Mouse (Mus musculus) c-Kit-positive CD71-positive TER-119-positive erythroid progenitor cells, embryonic 14.5 days (primary cell): ENCODE results near the gene L3mbtl1.

Experiments
- DNase-seq: peaks from one replicate; pipeline ENCODE4 v3.0.0-alpha.2; 2013; ENCODE audit warnings: low spot score

L3mbtl1 gene

DNA sequence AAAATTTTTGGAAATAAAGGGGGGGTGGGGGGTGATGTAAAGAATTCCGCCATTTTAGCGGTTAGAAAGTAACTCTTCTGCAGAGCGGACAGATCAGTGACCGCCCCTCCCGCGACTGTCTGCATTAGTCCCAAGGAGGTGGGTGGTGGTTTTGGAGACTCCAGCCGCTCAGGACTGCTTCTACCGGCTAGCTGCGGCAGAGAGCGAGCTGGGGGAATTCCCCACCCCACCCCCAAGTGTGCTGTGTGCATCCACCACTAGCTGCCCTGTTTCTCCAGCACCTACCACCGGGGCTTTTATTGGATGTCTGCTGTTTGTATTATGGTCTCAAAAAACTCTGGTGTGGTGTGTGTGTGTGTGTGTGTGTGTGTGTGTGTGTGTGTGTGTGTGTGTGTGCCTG is 659 bp downstream of the L3mbtl1 start:
- no peak for DNase-seq

DNA sequence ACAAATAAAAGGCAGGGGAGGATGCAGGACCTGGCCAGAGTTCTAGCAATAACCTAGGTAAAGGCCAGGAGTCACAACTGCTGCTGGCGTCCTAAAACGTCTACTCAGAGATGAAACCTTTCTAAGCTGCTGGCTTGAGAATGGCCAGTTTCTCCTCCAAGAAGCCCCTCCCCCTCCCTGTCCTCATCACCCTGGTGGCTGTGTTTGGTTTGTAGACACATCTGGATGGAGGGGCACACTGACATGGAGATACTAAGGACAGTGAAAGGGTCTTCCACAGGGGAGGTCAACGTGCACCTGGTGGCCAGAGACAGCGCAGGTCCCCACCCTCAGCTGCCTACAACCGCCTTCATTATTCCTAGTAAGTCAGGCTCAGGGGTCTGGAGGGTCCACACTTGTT is 3.7 kb downstream of the L3mbtl1 start:
- no peak for DNase-seq

DNA sequence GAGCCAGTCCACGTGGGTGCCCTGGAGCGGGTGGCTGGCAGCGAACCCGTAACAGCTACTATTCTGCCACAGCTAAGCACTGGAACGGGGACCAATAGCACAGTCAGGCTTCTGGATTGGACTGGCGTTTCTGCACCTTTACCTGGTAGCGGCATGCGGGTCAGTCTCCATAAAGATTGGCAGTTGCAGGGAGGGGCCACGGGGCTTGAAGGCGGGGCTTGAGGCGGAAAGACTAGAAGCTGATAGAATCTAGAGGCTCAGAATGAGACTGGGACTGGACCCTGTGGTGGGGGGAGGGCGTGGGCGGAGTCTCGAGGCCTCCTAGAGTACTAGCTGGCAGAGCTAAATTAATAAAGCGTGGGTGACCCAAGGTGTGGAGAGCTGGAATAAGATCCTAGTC is 4.5 kb downstream of the L3mbtl1 start:
- no peak for DNase-seq

DNA sequence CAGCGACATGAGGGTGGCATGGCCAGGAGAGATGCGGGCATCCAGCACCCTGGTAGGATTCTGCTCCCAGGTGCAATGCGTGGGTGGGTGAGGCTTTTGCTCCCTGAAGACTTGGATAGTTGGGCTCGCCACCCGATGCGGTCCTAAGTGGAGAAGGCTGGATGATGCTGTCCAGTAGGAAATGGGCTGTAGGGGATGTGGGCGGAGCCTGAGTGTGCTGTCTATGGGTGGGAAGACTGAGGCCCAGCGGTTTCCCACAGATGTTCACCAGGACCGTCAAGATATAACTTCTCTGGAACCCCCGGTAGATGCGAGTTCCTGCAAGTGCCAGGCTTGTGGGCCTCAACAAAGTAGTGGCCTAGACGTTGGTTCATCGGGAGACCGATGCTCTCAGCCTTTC is 4.9 kb downstream of the L3mbtl1 start:
- DNase-seq, result no peak

DNA sequence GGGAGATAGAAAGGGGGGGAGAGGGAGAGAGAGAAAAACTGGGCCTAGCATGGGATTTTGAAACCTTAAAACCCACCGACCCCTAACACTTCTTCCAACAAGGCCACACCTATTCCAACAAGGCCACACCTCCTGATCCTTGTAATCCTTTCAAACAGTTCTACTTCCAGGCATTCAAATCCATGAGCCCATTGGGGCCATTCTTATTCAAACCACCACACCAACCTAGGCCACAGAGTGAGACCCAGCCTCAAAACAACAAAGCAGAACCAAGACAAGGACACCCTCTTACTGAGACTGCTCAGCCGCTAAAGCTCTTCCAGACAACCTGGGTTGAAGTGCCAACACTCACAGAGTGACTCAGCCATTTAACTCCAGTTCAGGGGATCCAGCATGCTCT is 7.5 kb downstream of the L3mbtl1 start:
- no peak for DNase-seq

DNA sequence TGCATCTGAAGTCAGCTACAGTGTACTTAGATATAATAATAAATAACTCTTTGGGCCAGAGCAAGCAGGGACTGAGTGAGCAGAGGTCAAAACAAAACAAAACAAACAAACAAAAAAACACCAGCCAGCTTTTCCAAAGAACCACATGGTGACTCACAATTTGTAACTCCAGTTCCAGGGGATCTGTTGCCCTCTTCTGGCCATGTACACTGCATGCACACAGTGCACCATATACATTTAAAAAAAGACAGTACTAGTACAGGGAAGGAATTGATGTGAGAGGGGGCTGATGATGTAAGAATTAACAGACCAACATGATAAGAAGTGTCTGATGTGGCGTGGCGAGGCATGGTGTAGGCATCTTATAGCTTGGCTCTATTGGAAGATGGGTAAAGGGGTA is 13.6 kb downstream of the L3mbtl1 start:
- DNase-seq, result no peak

DNA sequence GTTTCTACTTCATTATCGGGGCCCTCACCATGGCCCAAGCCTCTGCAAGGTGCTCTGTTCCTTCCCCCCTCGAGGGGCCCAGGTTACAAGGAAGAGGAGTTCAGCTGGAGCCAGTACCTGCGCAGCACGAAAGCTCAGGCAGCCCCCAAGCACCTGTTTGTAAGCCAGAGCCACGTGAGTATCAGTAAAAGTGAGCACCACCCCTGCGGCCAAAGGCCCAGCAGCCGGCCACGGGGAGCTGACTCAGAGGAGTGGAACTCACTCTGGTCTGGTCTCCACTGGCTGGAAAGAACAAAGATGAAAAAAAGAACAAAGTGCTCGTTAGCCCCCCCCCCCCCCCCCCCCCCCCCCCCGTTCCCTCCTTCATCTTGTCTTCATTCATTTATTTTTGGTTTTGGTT is 18.0 kb downstream of the L3mbtl1 start:
- DNase-seq, result no peak

DNA sequence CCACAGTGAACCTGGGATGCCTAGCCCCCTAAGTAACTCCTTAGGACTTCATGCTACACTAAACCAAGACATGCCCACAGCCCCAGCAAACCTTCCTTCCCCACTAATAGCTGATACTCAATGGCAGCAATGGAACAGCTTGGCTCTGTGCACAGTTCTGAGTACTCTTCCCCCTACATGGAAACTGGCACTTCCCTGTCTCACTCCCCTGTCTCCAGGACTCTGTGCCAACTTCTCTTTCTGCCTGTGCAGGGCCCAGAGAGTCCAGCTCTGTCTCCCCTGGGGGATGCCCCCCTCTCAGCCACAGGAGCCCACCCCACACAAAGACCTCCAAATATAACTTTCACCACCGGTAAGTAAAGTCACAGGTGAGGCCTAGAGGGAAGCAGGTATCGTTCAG is 23.5 kb downstream of the L3mbtl1 start:
- no peak for DNase-seq

DNA sequence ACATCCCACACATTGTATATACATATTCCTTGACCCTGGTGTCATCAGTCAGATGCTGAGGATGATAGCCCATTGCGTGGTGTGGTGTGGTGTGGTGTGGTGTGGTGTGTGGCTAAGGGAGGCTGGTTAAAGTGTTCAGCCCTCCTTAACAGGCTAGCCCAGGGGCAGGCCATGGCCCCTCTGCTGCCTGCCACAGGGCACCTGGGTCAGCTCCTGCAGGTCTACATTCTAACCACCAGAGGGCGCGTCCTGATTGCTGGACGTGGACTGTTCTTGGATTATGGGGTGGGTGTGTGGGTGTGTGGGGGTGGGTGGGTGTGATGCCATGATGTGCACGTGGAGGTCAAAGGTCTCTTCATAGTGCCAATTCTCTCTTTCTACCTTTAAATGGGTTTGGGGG is 25.1 kb downstream of the L3mbtl1 start:
- peak; percentile 21 for DNase-seq

DNA sequence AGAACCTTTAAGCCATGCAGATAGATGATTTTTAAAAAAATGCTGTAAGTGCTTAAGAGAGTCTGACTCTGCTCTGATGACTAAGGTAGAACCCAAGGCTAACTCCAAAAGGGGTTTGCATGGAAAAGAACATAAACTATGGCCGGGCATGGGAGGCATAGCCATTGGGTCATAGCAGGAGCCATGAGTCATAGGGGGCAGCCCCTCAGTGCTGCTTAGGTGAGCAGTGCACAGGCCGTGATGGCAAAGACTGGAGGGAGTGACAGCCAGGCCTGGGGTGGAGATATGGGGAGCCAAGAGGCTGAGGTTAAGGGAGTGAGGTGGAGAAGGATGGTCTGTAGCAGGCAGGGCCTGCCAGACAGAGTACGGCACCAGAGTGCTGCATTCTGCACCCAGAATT is 25.8 kb downstream of the L3mbtl1 start:
- no peak for DNase-seq

DNA sequence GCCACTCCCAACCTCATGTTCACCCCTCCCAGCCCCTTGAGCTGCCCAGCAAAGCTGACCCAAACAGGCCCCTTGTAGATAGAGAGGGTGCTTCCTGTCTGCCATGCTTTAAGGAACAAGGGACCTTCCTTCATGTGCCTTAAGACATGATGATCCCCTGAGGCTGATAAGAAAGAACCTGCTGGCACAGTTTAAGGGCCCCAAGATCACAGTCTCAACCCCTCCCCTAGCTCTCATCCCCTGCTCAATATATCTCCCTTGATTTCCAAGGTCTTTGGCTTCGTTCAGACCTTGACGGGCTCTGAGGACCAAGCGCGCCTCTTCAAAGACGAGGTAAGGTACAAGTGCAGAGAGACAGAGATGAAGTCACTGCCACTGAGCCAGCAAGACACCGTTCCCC is 27.6 kb downstream of the L3mbtl1 start:
- no peak for DNase-seq

DNA sequence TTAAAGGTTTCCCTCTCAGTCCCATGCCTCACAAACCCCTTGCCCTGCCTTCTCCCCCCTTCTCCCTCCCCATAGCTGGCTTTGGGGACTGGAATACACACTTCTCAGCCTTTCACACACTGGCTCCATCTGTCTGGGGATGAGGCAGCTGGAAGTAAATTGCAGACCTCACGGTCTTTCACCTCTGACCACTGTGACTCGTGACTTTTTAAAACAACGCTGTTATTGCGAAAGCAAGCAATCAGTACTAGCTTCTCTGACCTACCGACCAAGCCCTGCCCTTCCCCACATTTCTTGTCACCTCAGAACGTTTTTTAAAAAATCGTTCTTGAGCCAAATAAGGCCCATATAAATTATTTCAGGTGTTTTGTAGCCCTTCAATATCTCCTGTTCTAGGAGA is 29.5 kb downstream of the L3mbtl1 start:
- DNase-seq, result no peak

DNA sequence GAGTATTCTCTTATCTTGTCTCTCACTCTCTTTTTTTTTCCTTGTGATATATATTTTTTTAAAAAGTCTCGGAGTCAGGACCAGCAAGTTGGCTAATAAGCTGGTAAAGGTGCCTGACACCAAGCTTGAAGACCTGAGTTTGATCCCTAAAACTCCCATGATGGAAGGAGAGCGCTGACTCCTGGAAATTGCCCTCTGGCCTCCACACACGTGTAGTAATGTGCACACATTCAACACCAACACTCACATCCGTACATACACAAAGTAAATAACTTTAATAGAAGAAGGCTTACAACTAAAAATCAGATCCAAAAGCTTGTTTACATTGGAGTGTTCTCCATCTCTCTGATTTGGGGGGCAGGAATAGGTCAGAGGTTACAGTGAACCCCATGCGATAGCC is 29.9 kb downstream of the L3mbtl1 start:
- no peak for DNase-seq

DNA sequence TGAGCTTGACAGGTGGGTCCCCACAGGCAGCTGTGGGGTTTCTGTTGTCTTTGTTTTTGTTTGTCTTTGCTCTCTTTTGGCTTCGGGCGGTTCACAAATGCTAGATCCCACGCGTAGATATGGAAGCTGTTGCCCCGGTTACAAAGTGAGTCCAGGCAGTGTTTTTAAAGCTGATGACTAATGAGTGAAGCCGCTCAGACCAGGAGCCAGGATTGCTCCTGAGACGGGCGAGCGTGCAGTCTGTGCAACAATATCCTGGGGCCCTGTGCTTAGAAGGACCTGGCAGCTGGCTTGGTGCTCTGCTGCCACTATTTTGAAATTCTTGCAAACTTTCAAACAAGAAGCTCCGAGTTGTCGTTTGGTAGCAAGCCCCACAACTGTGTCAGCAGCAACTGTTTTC is 30.4 kb downstream of the L3mbtl1 start:
- DNase-seq, result no peak

DNA sequence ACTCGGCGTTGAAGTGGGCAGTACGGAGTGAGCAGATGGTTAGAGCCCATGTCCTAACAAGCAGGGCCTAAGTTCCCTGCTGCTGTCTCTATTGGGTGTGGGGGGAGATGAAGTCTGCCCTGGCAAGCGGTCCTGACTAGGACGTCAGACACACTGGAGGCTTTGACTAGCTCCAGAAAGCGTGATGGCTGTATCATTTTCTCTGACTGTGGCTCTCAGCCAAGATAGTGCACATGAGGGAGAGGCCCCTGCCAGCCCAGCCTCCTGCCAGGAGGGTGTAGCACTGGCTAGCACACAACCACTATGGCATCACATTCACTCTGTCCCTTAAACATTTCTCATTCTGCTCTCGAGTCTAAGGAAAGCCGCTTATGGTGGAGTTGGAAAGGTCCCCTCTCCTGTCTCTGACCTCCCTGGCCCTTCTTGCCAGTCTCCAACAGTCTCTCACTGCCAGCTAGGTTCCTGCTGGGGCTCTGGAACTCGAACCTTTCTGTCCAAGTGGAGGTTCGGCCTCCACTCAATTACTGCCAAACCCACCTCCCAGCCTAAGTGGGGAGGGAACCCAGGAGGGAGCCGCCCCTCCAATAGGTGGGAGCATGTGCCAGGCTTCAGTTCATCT is 32.0 kb downstream of the L3mbtl1 start:
- DNase-seq, result no peak

DNA sequence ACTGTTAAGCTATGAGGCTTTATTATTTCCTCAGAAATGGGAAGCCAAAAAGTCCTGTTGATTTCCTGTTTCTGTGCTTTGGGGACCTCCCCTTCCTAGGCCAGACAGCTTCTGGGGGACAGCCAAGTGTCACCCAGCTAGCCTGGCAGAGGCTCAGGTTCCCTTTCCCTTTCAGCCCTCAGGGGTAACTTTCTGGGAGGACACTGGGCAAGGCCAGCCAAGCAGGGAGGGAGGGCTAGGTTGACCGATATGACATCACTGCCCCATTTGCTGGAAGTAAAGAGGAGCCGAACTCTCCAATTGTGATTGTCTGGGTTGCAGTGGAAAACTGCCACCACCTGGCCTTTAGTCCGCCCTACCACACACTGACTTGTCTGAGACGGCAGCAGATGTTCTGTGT is 32.7 kb downstream of the L3mbtl1 start:
- DNase-seq, result no peak

DNA sequence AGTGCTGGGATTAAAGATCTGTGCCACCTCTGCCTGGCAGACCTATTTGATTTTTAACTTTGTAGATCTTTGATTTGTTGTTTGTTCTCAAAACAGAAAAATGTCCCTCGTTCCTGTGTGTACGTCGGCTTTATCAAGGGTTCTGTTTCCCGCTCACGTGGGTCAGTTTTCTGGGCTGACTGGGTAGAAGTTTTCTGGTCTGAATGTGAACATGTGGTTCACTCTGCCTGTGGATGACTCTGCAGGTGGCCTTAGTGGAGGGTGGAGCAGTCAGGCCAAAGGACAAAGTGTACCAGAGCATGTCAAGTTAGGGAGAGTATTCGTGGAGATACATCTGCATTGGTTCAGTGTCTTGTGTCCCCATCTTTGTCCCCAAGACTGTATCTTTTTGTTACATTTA is 41.1 kb downstream of the L3mbtl1 start:
- no peak for DNase-seq

DNA sequence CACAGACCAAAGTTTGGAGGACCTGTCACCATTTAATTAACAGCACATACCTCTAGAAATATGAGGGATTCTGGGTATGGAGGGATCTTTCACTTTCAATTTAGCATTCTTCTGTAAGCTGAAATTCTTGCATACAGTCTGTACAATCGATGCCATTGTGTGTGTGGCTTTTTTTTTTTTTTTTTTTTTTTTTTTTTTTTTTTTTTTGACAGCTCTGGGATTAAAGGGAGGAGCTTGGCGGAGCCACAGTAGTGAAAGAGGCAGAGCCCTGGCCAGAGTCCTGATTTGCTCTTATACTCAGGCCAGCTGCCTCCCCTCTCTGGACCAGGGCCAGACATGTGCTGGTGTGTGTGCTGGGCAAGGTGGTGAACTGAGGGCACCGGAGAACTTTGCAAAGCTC is 42.7 kb downstream of the L3mbtl1 start:
- no peak for DNase-seq

DNA sequence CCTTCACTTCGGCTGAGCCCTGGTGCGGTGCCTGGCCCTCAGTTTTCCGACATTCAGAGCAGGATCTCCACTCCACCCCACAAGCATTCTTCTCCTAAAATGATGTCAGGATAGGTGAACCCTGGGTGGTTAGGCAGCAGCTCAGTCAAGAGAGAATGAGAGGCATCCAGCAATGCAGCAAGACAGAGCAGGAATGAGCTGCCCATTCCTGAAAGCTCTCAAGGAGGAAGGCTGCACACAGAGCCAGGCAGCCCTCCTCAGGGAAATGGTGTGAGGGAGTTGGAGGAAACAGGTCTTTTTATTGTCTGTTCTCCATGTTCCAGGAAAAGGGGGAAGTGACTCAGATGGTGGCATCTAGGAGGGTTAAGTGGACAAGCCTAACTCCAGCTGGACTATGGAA is 43.5 kb downstream of the L3mbtl1 start:
- no peak for DNase-seq

DNA sequence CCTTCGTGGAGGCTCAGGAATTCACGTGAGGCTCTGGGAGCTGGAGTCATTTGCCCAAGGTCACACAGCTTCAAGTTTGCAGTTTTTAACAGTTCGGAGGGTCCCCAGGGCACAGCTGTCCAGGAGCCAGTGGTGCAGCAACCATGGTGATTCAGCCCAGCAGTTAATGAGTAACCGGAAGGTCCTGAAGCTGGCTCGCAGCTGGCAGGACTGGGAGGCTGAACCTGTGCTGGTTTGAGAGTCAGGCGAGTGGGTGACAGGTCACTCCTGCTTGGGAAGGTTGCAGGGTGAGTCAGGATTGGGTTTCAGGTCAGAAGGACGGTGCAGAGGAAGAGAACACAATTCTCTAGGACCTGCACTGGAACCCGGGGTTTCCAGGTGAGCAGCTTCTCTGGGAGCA is 43.9 kb downstream of the L3mbtl1 start, which contains the start of gene Sgk2:
Gene Sgk2 (plus strand): TSS at position 113 of the 400 bp plus-strand sequence.
- DNase-seq, result no peak

DNA sequence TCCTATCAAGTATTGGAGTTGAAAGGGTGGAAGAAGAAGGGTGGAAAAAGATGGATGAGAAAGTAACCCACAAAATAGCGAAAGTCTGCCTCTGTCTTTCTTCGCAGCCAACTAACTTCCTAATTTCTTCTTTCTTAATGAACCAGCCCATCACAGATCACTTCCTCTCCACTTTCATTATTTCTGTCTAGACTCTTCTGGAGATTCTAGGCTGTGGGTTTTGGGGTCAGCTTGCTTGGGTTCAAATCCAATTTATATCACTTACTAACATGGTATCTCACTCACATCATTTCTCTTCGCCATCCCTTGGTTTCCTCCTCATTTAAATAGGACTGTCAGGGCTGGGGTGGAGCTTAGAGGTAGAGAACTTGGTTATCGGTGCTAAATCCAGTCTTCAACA is 45.0 kb downstream of the L3mbtl1 start:
- no peak for DNase-seq

DNA sequence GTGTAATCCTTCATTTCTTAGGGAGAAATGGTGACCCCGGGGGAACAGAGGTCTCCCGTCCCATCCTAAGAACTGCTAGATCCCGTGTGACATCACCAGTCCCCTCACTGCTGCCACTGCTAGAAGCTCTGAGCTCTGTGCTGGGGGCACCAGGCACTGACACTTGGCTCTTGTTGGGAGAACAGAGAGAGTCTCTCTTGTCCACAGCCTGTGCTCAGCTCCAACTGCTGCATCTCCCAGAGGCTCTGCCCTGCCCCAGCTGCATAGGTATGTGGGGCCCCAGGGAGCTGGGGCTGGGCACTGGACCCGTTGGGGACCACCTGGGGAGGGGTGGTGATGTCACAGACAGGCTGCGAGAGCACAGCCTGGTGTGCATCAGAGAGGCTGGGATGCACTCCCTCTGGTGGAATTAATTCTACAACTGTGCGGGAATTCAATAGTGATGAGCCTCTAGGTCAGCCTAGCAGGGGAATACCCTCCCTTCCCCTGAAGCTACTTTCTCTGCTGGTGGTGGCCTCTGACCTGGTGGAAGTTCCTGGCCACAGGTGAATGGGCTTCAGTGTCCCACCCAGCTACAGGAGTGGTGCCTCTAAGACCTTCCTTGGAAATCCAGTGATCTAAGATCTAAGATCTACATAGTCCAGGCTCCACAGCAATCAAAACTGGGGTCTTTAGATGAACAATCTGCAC is 48.3 kb downstream of the L3mbtl1 start:
- DNase-seq, result no peak

DNA sequence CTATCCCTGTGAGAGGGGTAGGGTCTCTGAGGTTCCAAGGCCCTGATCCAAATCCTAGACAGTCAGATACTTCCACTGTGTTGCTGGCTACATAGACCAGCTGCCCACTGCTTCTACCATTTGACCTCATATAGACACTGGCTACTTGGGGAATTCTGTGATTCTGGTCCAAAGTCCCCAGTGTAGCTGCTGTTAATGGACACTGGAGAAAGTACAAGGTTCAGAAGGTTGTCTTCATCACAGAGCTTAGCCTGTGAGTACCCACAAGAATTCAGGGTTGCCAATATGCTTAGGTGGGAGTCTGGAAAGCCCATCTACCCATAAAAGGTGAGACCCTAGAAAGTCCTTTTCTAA is 48.8 kb downstream of the L3mbtl1 start:
- DNase-seq, result no peak

DNA sequence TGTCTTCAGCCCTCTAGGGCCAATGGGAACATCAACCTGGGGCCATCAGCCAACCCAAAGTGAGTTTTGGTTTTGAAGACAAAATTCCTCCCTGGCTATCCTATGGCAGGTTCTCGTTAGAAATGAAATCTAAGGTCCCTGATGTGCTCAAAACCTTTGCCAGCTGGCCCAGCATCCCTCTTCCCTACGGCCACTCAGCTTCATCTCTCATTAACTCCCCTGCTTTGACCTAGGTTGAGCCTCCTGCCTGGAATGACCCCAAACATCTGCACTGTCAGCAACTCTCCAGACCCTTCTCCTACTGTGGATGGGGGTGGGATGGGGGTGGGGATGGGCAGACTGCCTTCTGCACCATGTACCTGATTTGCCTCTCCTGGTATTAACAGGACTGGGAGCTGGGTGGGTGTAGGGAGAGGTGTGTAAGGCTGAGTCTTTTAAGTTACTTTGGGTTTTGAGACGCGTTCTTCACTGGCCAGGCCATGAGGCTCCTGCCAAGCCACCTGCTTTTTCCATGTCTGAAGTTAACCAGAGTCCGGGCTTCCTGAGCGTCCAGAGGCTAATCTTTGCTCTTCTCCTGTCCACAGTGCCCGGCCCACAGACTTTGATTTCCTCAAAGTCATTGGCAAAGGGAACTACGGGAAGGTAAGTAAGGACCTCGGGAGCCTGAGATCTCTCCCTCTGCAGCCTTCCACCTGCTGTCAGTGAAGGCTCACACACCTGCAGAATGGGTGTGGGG is 50.8 kb downstream of the L3mbtl1 start:
- no peak for DNase-seq
